Mouse (Mus musculus): ENCODE measurements around the gene Raver2. TPM values are rescaled to one million over a fixed set of nuclear protein-coding genes. Genes with fewer than 3 reads are reported as not detected.

Gene Raver2
- total RNA-seq, 4 experiments from 2014 or later, result 4.6 to 5.9 (median 5.2) TPM

- no peak for DNase-seq
These were observed 109.0 kb downstream of the Raver2 start for GRCm38 (mm10) chr4:101177796-101178195.

DNA sequence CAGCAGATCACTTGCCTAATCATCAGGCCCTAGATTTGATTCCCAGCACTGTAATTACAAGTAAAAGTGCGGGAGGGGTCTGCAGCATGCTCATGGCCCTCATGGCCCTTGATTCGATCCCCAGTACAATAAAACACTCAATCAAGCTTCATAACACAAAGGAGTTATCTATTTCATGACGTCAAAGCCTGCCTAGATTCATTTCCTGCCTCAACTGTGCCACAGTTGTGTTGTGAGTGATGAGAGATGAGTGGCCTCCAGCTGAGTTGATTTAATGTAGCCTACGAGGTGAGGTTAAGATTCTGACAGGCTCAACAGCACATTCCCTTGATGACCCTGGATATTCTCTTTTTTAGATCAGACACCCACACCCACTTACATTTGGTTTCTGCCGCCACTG, 110.3 kb downstream of the Raver2 start:
- no peak for DNase-seq

DNA sequence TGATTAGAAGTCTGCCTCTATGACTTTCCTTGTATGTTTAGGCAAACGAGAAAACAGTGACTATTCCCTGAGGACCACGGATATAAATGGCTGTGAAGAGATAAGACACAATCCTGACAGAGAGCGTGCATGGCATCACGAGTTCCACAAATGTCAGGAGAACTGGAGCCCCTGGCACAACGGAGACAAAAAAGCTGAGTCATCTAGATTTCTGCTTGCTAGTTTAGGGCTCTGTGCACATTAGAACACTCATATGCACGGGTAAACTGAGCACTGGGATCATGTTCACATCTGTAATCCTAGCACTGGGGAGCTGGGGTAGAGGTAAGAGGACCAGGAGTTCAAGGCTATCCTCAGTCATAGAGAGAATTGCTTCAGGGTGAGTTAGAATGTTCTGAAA, 111.1 kb downstream of the Raver2 start:
- DNase-seq, result no peak

DNA sequence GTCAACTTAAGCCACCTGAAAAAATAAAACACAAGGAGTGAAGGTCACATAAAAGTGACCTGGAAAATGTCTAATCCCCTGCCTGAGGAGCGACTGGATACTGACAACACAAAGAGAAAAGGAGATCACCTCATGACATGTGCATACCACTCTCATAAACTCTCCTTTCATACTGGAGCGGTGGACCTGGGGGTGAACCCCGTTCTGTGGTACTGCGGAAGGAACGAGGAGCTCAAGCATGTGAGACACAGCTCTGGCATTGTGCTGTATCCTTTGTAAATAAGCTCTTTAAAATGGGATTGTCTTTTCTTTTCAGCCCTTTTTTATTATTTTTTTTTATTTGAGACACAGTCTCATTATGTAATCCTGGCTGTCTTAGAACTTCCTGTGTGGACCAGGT, 111.9 kb downstream of the Raver2 start:
- no peak for DNase-seq

- DNase-seq, result no peak
These were observed 113.8 kb downstream of the Raver2 start for GRCm38 (mm10) chr4:101182603-101183011.

DNA sequence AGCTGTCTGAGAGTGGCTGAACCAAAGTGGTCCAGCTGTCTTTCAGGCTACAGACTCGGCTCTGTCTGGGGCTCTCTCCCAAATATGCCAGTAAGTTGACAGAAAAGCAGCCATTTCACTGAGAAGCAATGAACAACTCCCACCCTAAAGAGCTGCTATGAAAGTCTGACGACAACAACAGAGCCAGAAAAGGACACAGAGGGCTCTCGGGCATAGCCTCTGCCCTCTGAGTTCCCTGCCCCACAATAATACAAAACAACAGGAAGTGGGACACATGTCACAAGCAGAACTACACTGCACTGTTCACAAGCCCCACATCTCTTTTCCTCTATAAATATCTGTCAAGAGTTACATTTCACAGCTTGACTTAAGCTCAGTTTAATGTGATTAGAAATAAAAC, 116.4 kb downstream of the Raver2 start:
- DNase-seq, result no peak

GRCm38 (mm10) chr4:101186591-101186990, 117.8 kb downstream of the Raver2 start:
- no peak for DNase-seq

GRCm38 (mm10) chr4:101187381-101187780, 118.6 kb downstream of the Raver2 start:
- DNase-seq, result no peak

DNA sequence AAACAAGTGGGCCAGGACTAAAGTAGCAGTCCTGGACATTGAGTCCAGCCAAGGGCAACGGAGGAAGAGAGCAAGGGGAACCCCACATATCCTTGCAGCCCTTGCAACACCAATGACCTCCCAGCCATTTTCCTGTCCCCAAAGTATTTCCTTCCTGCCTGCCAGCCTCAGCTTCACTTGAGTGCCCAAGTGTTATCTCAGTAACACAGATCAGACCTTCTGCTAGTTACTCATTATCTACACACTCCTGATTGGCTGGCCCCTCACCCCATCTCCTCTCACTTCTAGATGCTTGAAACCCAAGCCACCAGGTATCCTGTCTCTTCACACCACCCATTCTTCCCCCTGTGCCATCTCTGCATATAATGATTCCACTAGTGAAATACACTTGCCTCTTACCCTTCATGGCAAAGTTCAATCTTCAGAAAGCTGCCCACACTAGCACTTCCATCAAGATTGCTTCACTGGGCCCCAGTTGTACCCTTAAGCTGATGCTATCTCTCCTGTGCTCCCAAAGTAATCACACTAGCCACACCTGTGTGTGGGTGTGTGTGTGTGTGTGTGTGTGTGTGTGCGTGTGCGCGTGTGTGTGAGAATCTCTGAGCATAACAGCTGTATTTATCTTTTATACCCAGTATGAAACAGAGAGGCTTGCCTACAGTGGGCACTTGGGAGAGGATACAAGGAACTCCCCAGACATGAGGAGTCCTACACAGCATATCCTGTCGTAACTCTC, 123.6 kb downstream of the Raver2 start:
- DNase-seq, result no peak

- no peak for DNase-seq
These were observed 125.4 kb downstream of the Raver2 start for GRCm38 (mm10) chr4:101194170-101194569.

DNA sequence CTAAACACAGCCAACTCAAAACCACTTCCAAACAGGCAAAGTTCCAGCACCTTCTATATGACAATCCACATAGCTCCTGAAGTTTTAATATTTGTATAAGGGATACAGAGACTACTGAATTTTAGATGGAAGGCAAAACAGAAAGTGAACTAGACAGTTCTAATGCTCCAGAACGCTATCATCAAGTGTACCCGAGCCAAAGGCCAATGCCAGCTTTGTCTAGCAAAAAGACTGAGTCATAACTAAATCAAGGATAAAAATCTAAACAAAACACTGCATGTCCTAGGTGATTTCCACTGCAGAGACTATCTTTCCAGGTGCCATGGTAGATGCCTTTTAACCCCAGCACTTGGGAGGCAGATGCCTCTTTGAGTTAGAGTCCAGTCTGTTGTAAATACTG, 127.6 kb downstream of the Raver2 start:
- DNase-seq, result peak; percentile 39

DNA sequence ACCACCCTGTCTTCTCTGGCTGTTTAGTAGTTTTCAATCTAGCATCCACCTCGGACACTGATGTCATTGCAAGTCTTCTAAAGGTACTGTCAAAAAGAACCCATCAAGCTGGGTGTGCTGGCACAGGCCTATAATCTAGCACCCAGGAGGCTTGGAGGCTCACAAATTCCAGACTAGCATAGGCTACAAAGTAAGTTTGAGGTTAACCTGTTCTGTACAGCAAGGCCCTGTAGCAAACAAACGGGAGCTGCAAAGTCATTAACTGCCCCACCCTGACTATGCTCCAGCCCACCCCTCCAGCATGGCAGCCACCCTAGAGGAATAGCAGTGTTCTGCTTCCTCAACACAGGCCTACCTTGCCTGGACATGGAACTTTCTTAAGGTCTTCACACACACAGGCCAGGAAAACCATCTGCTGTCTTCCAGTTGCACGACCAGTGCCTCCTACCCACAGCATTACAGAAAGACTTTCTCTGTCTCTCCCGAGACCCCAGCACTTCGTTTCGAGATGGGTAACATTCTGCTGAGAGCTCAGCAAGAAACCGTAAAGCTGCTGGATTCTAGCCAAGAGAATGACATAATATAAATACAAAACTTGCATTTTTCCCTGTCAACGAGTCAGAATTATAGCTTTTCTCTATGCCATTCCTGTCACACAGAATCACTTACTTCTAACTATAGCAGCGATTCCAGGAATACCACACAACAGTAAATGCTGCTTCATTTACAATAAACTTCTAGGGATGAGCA, 128.8 kb downstream of the Raver2 start:
- DNase-seq, result no peak

DNA sequence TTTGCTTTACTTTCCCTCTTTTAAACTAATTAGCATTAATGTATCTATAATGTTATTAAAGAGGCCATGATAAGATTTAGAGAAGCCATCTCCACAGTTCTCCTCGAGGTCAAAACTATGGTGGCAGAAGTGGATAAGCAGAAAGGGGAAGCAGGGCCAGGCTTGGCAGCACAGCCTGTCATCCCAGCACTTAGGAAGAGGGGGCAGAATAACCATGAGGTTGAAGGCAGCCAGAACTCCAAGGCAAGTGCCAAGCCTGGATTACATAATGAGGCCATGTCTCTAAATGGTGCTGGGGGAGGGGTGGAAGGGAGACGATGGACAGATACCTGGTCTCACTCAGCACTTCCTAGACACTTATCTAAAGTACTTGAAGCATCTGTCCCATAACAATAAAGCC, 129.6 kb downstream of the Raver2 start:
- peak; percentile 69 for DNase-seq

DNA sequence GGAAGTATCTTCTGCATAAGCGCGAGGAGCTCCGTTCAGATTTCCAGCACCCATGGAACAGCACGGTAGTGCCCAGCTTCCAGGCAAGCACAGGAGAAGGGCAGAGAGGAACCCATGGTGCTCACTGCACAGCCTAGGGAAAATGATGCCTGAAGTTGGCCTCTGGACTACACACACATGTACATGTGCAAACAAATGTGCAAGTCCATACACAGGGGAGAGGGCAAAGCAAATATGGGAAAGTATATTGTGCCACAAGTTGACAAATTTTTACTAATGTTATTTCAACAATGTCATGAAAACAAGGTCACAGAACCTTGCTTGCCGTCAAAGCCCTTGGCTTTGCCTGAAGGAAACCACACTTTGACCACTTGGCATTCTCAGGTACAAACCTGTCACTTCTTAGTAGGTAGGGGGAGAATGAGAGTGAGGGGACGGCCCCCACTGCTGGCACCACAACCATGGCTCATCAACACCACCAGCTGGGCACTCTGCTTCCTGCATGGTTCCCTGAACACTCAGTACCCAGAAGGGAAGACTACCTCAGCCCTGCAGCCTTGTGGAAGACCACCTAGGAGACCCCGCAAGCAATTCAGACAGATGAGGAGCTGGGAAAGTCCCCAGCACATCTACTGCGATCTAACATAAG, 130.8 kb downstream of the Raver2 start:
- DNase-seq, result no peak

Other genes starting within 250 kb of the Raver2 start
- not detected for gene Gm10577, start 48.3 kb upstream of the Raver2 start, total RNA-seq (2022)
- 100 to 1,000 TPM; 124 to 155 (median 151) TPM for gene Jak1, start 196.3 kb downstream of the Raver2 start, total RNA-seq (2022)